Mouse (Mus musculus): ENCODE data around the gene Lars2. TPM values are rescaled to one million over a fixed set of nuclear protein-coding genes. Genes with fewer than 3 reads are reported as not detected.

Lars2 gene
- total and polyA plus RNA-seq, 3 experiments, result 5.1 to 15,188 (median 765) TPM

GRCm38 (mm10) chr9:123397701-123398100 is 31.0 kb downstream of the Lars2 start:
- dilution Hi-C loops (cut with MboI; ENCODE audit: extremely low pct_ligation_motif_present, extremely low pct_unique_long_range_greater_than_20kb, low sequenced_read_pairs) (no loop called here), in situ Hi-C loops (cut with MboI; ENCODE audit: low pct_ligation_motif_present, low pct_unique_long_range_greater_than_20kb, low sequenced_read_pairs) (no loop called here)
- Histone ChIP-seq H3K36me3 (replicated peaks in 1 of 2; ENCODE audit: control insufficient read depth in 1 of 2, insufficient read depth in 1 of 2, low read length in 1 of 2) (peaks cover 14 to 63% of the 10 kb centered on the region in 2 experiments), H3K9me3 (replicated peaks; ENCODE audit: low read length) (no peaks in the 10 kb centered on the region), H3K9ac (ENCODE audit: insufficient read depth, low read depth) (no peak overlapping the region), H3K4me3 (replicated peaks in 1 of 3; ENCODE audit: low read depth in 2 of 3, low read length in 2 of 3, poor library complexity in 1 of 3) (no peak overlapping the region), H3K4me1 (ENCODE audit: control insufficient read depth in 1 of 2, insufficient read depth in 2 of 2) (peaks cover 0 to 8% of the 10 kb centered on the region in 2 experiments; a peak in 2 of 4 replicates), H3K27ac (ENCODE audit: insufficient read depth, low read depth) (no peak overlapping the region), H3K79me2 (replicated peaks; ENCODE audit: control insufficient read depth, extremely low read depth, insufficient read depth, poor library complexity, severe bottlenecking) (no peaks in the 10 kb centered on the region), H3K4me2 (ENCODE audit: insufficient read depth, low read depth, poor library complexity, severe bottlenecking) (no peak overlapping the region), H3K27me3 (replicated peaks) (no peaks in the 10 kb centered on the region)
- no peak for DNase-seq (ENCODE audit: extremely low read depth)
- TF ChIP-seq RCOR1 (conservative IDR thresholded peaks at IDR 0.05; ENCODE audit: low read depth, low read length), result no peak
- TF ChIP-seq MAFK (IDR thresholded peaks at IDR 0.05; ENCODE audit: insufficient replicate concordance, low read length), result no peak
- no peak for TF ChIP-seq KAT2A (IDR thresholded peaks at IDR 0.05; ENCODE audit: insufficient replicate concordance, low read length)
- TF ChIP-seq E2F4 (IDR thresholded peaks at IDR 0.05; ENCODE audit: insufficient replicate concordance, low read depth, low read length), result no peak
- no peak for TF ChIP-seq UBTF (IDR thresholded peaks at IDR 0.05; ENCODE audit: low read depth, low read length)
- TF ChIP-seq ZNF384 (IDR thresholded peaks at IDR 0.05; ENCODE audit: low read depth, low read length), result no peak
- no peak for TF ChIP-seq HCFC1 (IDR thresholded peaks at IDR 0.05; ENCODE audit: low read depth, low read length)
- TF ChIP-seq GABPA (IDR thresholded peaks at IDR 0.05; ENCODE audit: insufficient replicate concordance, low read depth, low read length), result no peak
- no peak for TF ChIP-seq USF2 (conservative IDR thresholded peaks at IDR 0.05; ENCODE audit: low read depth, low read length)
- TF ChIP-seq NRF1 (IDR thresholded peaks at IDR 0.05; ENCODE audit: low read depth, low read length), result no peak
- TF ChIP-seq ELF1 (IDR thresholded peaks at IDR 0.05; ENCODE audit: low read depth, low read length), result no peak
- TF ChIP-seq TCF12 (IDR thresholded peaks at IDR 0.05; ENCODE audit: low read depth, low read length), result no peak
- TF ChIP-seq MAZ (IDR thresholded peaks at IDR 0.05; ENCODE audit: low read depth, low read length), result no peak
- TF ChIP-seq TBP (conservative IDR thresholded peaks at IDR 0.05; ENCODE audit: low read depth, low read length), result no peak
- TF ChIP-seq NELFE (IDR thresholded peaks at IDR 0.05; ENCODE audit: low read depth, low read length), result no peak
- no peak for TF ChIP-seq USF1 (IDR thresholded peaks at IDR 0.05; ENCODE audit: low read depth, low read length)
- TF ChIP-seq MAX (IDR thresholded peaks at IDR 0.05; ENCODE audit: low read length), result no peak
- no peak for TF ChIP-seq MYC (IDR thresholded peaks at IDR 0.05; ENCODE audit: low read depth, low read length)
- TF ChIP-seq ZC3H11A (IDR thresholded peaks at IDR 0.05; ENCODE audit: low read depth, low read length), result no peak
- no peak for TF ChIP-seq ZKSCAN1 (IDR thresholded peaks at IDR 0.05; ENCODE audit: borderline replicate concordance, low read depth, low read length)

- Histone ChIP-seq H3K79me2 (replicated peaks; ENCODE audit: control insufficient read depth, extremely low read depth, insufficient read depth, poor library complexity, severe bottlenecking) (no peaks in the 10 kb centered on the region), H3K36me3 (replicated peaks in 1 of 2; ENCODE audit: control insufficient read depth in 1 of 2, insufficient read depth in 1 of 2, low read length in 1 of 2) (peaks cover 6 to 32% of the 10 kb centered on the region in 2 experiments), H3K27me3 (replicated peaks) (no peaks in the 10 kb centered on the region), H3K4me1 (ENCODE audit: control insufficient read depth in 1 of 2, insufficient read depth in 2 of 2) (no peaks in the 10 kb centered on the region), H3K4me2 (ENCODE audit: insufficient read depth, low read depth, poor library complexity, severe bottlenecking) (no peak overlapping the region), H3K9me3 (replicated peaks; ENCODE audit: low read length) (no peaks in the 10 kb centered on the region), H3K9ac (ENCODE audit: insufficient read depth, low read depth) (no peak overlapping the region), H3K4me3 (replicated peaks in 1 of 3; ENCODE audit: low read depth in 2 of 3, low read length in 2 of 3, poor library complexity in 1 of 3) (no peak overlapping the region), H3K27ac (ENCODE audit: insufficient read depth, low read depth) (no peak overlapping the region)
- no peak for DNase-seq (ENCODE audit: extremely low read depth)
- in situ Hi-C loops (cut with MboI; ENCODE audit: low pct_ligation_motif_present, low pct_unique_long_range_greater_than_20kb, low sequenced_read_pairs) (no loop called here), dilution Hi-C loops (cut with MboI; ENCODE audit: extremely low pct_ligation_motif_present, extremely low pct_unique_long_range_greater_than_20kb, low sequenced_read_pairs) (no loop called here)
- TF ChIP-seq E2F4 (IDR thresholded peaks at IDR 0.05; ENCODE audit: insufficient replicate concordance, low read depth, low read length) (no peak), CHD2 (IDR thresholded peaks at IDR 0.05; ENCODE audit: low read length) (no peak), TCF12 (IDR thresholded peaks at IDR 0.05; ENCODE audit: low read depth, low read length) (no peak), SMC3 (IDR thresholded peaks at IDR 0.05; ENCODE audit: low read depth, low read length) (no peak), GABPA (IDR thresholded peaks at IDR 0.05; ENCODE audit: insufficient replicate concordance, low read depth, low read length) (no peak), PAX5 (IDR thresholded peaks at IDR 0.05; ENCODE audit: low read length) (no peak), MAZ (IDR thresholded peaks at IDR 0.05; ENCODE audit: low read depth, low read length) (no peak), ZNF384 (IDR thresholded peaks at IDR 0.05; ENCODE audit: low read depth, low read length) (no peak), MAFK (IDR thresholded peaks at IDR 0.05; ENCODE audit: insufficient replicate concordance, low read length) (no peak), SIN3A (IDR thresholded peaks at IDR 0.05; ENCODE audit: low read length) (no peak), JUND (conservative IDR thresholded peaks at IDR 0.05; ENCODE audit: low read depth, low read length) (no peak), USF1 (IDR thresholded peaks at IDR 0.05; ENCODE audit: low read depth, low read length) (no peak), MXI1 (IDR thresholded peaks at IDR 0.05; ENCODE audit: low read depth, low read length) (no peak), RAD21 (IDR thresholded peaks at IDR 0.05; ENCODE audit: low read depth, low read length) (no peak), CTCF (conservative IDR thresholded peaks at IDR 0.05 in 1 of 2, IDR thresholded peaks at IDR 0.05 in 1 of 2; ENCODE audit: low read depth in 2 of 2, low read length in 2 of 2) (no peak), ELF1 (IDR thresholded peaks at IDR 0.05; ENCODE audit: low read depth, low read length) (no peak), RCOR1 (conservative IDR thresholded peaks at IDR 0.05; ENCODE audit: low read depth, low read length) (no peak), POLR2A (IDR thresholded peaks at IDR 0.05; ENCODE audit: low read depth, low read length) (no peak)
Observed at GRCm38 (mm10) chr9:123402215-123402614, 35.5 kb downstream of the Lars2 start.

Data from CH12.LX (cell line).